Mouse (Mus musculus) brain, embryonic 14.5 days (tissue): ENCODE data around the gene Srp54a. TPM values are rescaled to one million over a fixed set of nuclear protein-coding genes. Genes with fewer than 3 reads are reported as not detected.
"Not testable (repeated sequence)": the region's sequence is repeated elsewhere in the genome, so short reads cannot be mapped to it uniquely, and the experiment has no call there.

ENCODE experiments used
- DNase-seq: peaks from one replicate; pipeline ENCODE4 v3.0.0-alpha.2; 2011; ENCODE audit warnings: low read depth
- CTCF ChIP-seq: fragments of 200-500 bp; IDR thresholded peaks from 2 replicates; pipeline ENCODE4 v1.5.1; 2012; ENCODE audit warnings: inconsistent platforms, mild to moderate bottlenecking, moderate library complexity, borderline replicate concordance; ENCODE audit not compliant: insufficient read depth, insufficient read length; ENCODE audit errors: extremely low read depth
- POLR2A ChIP-seq: fragments of 200-500 bp; IDR thresholded peaks from 2 replicates; pipeline ENCODE4 v1.6.1; 2012; ENCODE audit warnings: mild to moderate bottlenecking, inconsistent platforms, borderline replicate concordance; ENCODE audit not compliant: poor library complexity, insufficient read depth, insufficient read length, severe bottlenecking; ENCODE audit errors: extremely low read depth
- polyA plus RNA-seq: library from polyadenylated mRNA; depleted of rRNA; stranded (reverse); fragments of >200 nt; gene quantifications from 2 replicates; pipeline ENCODE4 v1.2.3, GENCODE M21; 2012

The Srp54a gene
- polyA plus RNA-seq, 1 experiment: 50.7 TPM

- DNase-seq: no peak
- TF ChIP-seq POLR2A (no peak), CTCF (no peak)
Measured at GRCm38 (mm10) chr12:55060212-55060898, 19.7 kb upstream of the Srp54a start.

GRCm38 (mm10) chr12:55061006-55061405 lies 19.1 kb upstream of the Srp54a start:
- peak; percentile 52 for DNase-seq
- TF ChIP-seq CTCF (no peak), POLR2A (no peak)

GRCm38 (mm10) chr12:55062141-55062540 lies 17.9 kb upstream of the Srp54a start:
- TF ChIP-seq CTCF (no peak), POLR2A (no peak)
- no peak for DNase-seq

GRCm38 (mm10) chr12:55072495-55072894 lies 7.6 kb upstream of the Srp54a start:
- no peak for DNase-seq
- no peak for TF ChIP-seq POLR2A

- no peak for TF ChIP-seq POLR2A
- TF ChIP-seq CTCF: no peak
- no peak for DNase-seq
Measured at GRCm38 (mm10) chr12:55073686-55074085, 6.4 kb upstream of the Srp54a start.

GRCm38 (mm10) chr12:55075296-55075695 lies 4.8 kb upstream of the Srp54a start:
- no peak for DNase-seq
- no peak for TF ChIP-seq POLR2A

- DNase-seq: peak; percentile 11
Measured at GRCm38 (mm10) chr12:55078706-55079105, 1.4 kb upstream of the Srp54a start.

- DNase-seq: not testable (repeated sequence)
Measured at GRCm38 (mm10) chr12:55080601-55080942, 510 bp downstream of the Srp54a start.

GRCm38 (mm10) chr12:55092127-55092526 lies 12.1 kb downstream of the Srp54a start:
- not testable (repeated sequence) for DNase-seq

- DNase-seq: not testable (repeated sequence)
Measured at GRCm38 (mm10) chr12:55112616-55113015, 32.6 kb downstream of the Srp54a start.

- not testable (repeated sequence) for DNase-seq
Measured at GRCm38 (mm10) chr12:55124242-55124641, 44.2 kb downstream of the Srp54a start, which contains the start of gene Fam177a. TSS of gene Fam177a (plus strand) at chr12:55124469.

GRCm38 (mm10) chr12:55124731-55125130 lies 44.7 kb downstream of the Srp54a start:
- DNase-seq: not testable (repeated sequence)

- DNase-seq: not testable (repeated sequence)
Measured at GRCm38 (mm10) chr12:55135540-55135939, 55.5 kb downstream of the Srp54a start.

- not testable (repeated sequence) for DNase-seq
Measured at GRCm38 (mm10) chr12:55137859-55138258, 57.8 kb downstream of the Srp54a start.

GRCm38 (mm10) chr12:55154559-55155448 lies 74.7 kb downstream of the Srp54a start, which contains the start of gene Srp54b:
TSS of gene Srp54b (plus strand) at chr12:55155104.
- DNase-seq: not testable (repeated sequence)

GRCm38 (mm10) chr12:55155449-55155783 lies 75.4 kb downstream of the Srp54a start:
- not testable (repeated sequence) for DNase-seq
